8 mouse cellular contexts compared by ENCODE assay signal in the genomic region with DNA sequence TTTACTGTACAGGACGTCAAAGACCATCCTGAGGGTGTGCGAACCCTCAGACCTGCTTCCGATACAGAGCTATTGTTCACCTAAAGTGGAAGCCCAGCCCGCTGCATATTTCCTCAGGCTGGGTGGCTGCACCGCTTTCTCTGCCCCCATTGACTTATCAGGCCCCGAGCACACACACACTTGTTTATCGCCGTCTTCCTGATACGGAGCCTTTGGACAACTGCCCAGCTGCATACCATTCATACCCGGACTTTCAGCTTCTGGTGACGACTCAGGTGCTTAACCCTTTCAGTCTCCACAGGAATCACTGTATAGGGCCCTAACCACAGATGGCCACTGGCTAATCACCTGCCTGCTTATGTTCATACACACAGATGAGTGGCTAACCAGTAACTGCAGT.
DNase-seq lines count a peak whose midpoint lies in the region; ATAC-seq and TF ChIP-seq lines count a peak whose summit lies in the region.

No protein-coding gene starts in this region.

- no peaks in the 10 kb centered on the region for H3K27me3 ChIP-seq in hindbrain, embryonic 10.5 days (ENCODE audit: insufficient read depth, poor library complexity, severe bottlenecking)
- H3K27me3 ChIP-seq in hindbrain, embryonic 14.5 days (ENCODE audit: control insufficient read depth, insufficient read depth, low read length): no peaks in the 10 kb centered on the region
- H3K27me3 ChIP-seq in liver, adult 2 months (ENCODE audit: control insufficient read depth, insufficient read depth, low read length): no peaks in the 10 kb centered on the region
- no peaks in the 10 kb centered on the region for H3K27me3 ChIP-seq in stomach, embryonic 14.5 days (ENCODE audit: control insufficient read depth, insufficient read depth, low read length)

- intact Hi-C loops in heart, postnatal 36 days (cut with DNase I): loop anchor here (1.0 to 5.0 kb wide), 5 partner anchors 49 to 280 kb away; no protein-coding TSS in a partner anchor

- H3K4me3 ChIP-seq in hindbrain, embryonic 10.5 days: no peak overlapping the region
- H3K4me3 ChIP-seq in hindbrain, embryonic 14.5 days (replicated peaks; ENCODE audit: low read length): no peak overlapping the region
- H3K4me3 ChIP-seq in liver, adult 2 months (ENCODE audit: insufficient read depth, low read depth, low read length): no peak overlapping the region
- no peak overlapping the region for H3K4me3 ChIP-seq in stomach, embryonic 14.5 days (ENCODE audit: low read depth, low read length)

- H3K27ac ChIP-seq in hindbrain, embryonic 10.5 days: 0 out of 2 replicates have a peak overlapping the region, but pooled peaks have one; percentile 41
- no peak overlapping the region for H3K27ac ChIP-seq in hindbrain, embryonic 14.5 days
- no peak overlapping the region for H3K27ac ChIP-seq in liver, adult 2 months (replicated peaks; ENCODE audit: insufficient read depth, low read depth, low read length)
- no peak overlapping the region for H3K27ac ChIP-seq in stomach, embryonic 14.5 days (ENCODE audit: low read length)

- H3K79me2 ChIP-seq in liver, adult 2 months (ENCODE audit: control insufficient read depth, insufficient read depth, low read length): 0 out of 2 replicates have a peak, but pooled peaks cover 9% of the 10 kb centered on the region

- peaks cover 24% of the 10 kb centered on the region for H3K4me1 ChIP-seq in hindbrain, embryonic 10.5 days (replicated peaks)
- peaks cover 10% of the 10 kb centered on the region; the same call in 1 of the 2 replicates for H3K4me1 ChIP-seq in hindbrain, embryonic 14.5 days (replicated peaks; ENCODE audit: control insufficient read depth, insufficient read depth, low read length)
- no peaks in the 10 kb centered on the region for H3K4me1 ChIP-seq in liver, adult 2 months (ENCODE audit: control insufficient read depth, insufficient read depth, low read length)
- peaks cover 22% of the 10 kb centered on the region; the same call in 1 of the 2 replicates for H3K4me1 ChIP-seq in stomach, embryonic 14.5 days (ENCODE audit: control insufficient read depth, insufficient read depth, low read length)

- H3K9ac ChIP-seq in hindbrain, embryonic 14.5 days: no peak overlapping the region
- H3K9ac ChIP-seq in liver, adult 2 months (ENCODE audit: low read depth, low read length): no peak overlapping the region
- no peak overlapping the region for H3K9ac ChIP-seq in stomach, embryonic 14.5 days (replicated peaks; ENCODE audit: low read depth, low read length)

- TF ChIP-seq POLR2A in liver, adult 2 months (IDR thresholded peaks at IDR 0.05; ENCODE audit: extremely low read depth, insufficient read depth, low read length): no peak

- WGBS in hindbrain, embryonic 10.5 days: 40% methylated on average over 11 of the region's 11 CpGs
- 21% methylated on average over 11 of the region's 11 CpGs for WGBS in hindbrain, embryonic 14.5 days
- 19% methylated on average over 11 of the region's 11 CpGs for WGBS in liver, adult 2 months
- WGBS in stomach, embryonic 14.5 days: 9% methylated on average over 11 of the region's 11 CpGs

- no peak for DNase-seq in hindbrain, embryonic 10.5 days (ENCODE audit: low spot score)
- DNase-seq in hindbrain, embryonic 14.5 days (ENCODE audit: low spot score): no peak
- peak; percentile 63 to 66 for DNase-seq in heart, postnatal 36 days
- peak; percentile 22 for DNase-seq in liver, adult 2 months (ENCODE audit: extremely low read depth, low read depth, low spot score)
- DNase-seq in layer of hippocampus, adult 11-12 months (ENCODE audit: low spot score): no peak
- no peak for DNase-seq in frontal cortex, postnatal 25 days (ENCODE audit: low spot score in 2 of 2)

- no peaks in the 10 kb centered on the region for H3K9me3 ChIP-seq in hindbrain, embryonic 10.5 days
- H3K9me3 ChIP-seq in hindbrain, embryonic 14.5 days (ENCODE audit: control insufficient read depth, low read length): no peaks in the 10 kb centered on the region
- H3K9me3 ChIP-seq in stomach, embryonic 14.5 days (ENCODE audit: control insufficient read depth, low read depth, low read length): no peaks in the 10 kb centered on the region

- H3K4me2 ChIP-seq in hindbrain, embryonic 14.5 days (replicated peaks): no peak overlapping the region
- no peak overlapping the region for H3K4me2 ChIP-seq in stomach, embryonic 14.5 days (replicated peaks; ENCODE audit: low read depth, low read length)

- TF ChIP-seq CTCF in liver, adult 2 months (IDR thresholded peaks at IDR 0.05; ENCODE audit: low read depth, low read length): no peak

- H3K36me3 ChIP-seq in hindbrain, embryonic 10.5 days: 0 out of 2 replicates have a peak, but pooled peaks cover 3% of the 10 kb centered on the region
- H3K36me3 ChIP-seq in hindbrain, embryonic 14.5 days (replicated peaks; ENCODE audit: control insufficient read depth, insufficient read depth): no peaks in the 10 kb centered on the region
- no peaks in the 10 kb centered on the region for H3K36me3 ChIP-seq in liver, adult 2 months (ENCODE audit: control insufficient read depth, insufficient read depth, low read length)
- H3K36me3 ChIP-seq in stomach, embryonic 14.5 days (ENCODE audit: control insufficient read depth, insufficient read depth, low read length): no peaks in the 10 kb centered on the region

- ATAC-seq in hindbrain, embryonic 14.5 days (ENCODE audit: low FRiP score): no peak
- ATAC-seq in common myeloid progenitor, adult 5-6 weeks (replicated peaks; ENCODE audit: low read depth, poor library complexity, severe bottlenecking): peak; percentile 84
- peak; percentile 87 for ATAC-seq in stomach, embryonic 14.5 days (ENCODE audit: insufficient number of reproducible peaks, insufficient read depth, low FRiP score, low read depth)

Comparison
In these comparisons a context has a peak if more than half of its experiments do, and no peak if none do; other contexts are left out.
1. DNase-seq: peak in heart, postnatal 36 days (2 of 2) and liver, adult 2 months (single experiment); none in hindbrain, embryonic 10.5 days (single experiment), hindbrain, embryonic 14.5 days (single experiment), layer of hippocampus, adult 11-12 months (single experiment) and frontal cortex, postnatal 25 days (0 of 2).